Mouse (Mus musculus): ENCODE data around the gene Rab25.

GRCm38 (mm10) chr3:88526157-88527131, 21.7 kb downstream of the Rab25 start:
- peak; percentile 98 for TF ChIP-seq CTCF (IDR thresholded peaks at IDR 0.05; ENCODE audit: borderline replicate concordance, control insufficient read depth, extremely low read depth, insufficient read depth, low read length, poor library complexity)
- TF ChIP-seq POLR2A (IDR thresholded peaks at IDR 0.05; ENCODE audit: control insufficient read depth, extremely low read depth, insufficient read depth, low read length, poor library complexity) = no peak

Measured in thymus, adult 2 months (tissue).